Mouse (Mus musculus): Measurements from ENCODE around the gene Lamc3.

GRCm38 (mm10) chr2:31878610-31879009 lies 8.5 kb upstream of the Lamc3 start:
- no peak for TF ChIP-seq POLR2A (IDR thresholded peaks at IDR 0.05; ENCODE audit: low read depth, low read length)
- no peak for TF ChIP-seq CTCF (conservative IDR thresholded peaks at IDR 0.05; ENCODE audit: insufficient read depth, insufficient read length, low read depth, low read length)
